Mouse (Mus musculus) heart, adult 2 months (tissue): ENCODE measurements around the gene BC051665.

Source experiments
- CTCF ChIP-seq: fragments of 200-600 bp; IDR thresholded peaks from 2 replicates; pipeline ENCODE4 v1.8.1; 2022; ENCODE audit warnings: antibody characterized with exemption, mild to moderate bottlenecking, moderate library complexity
- EP300 ChIP-seq: fragments of 200-500 bp; IDR thresholded peaks from 2 replicates; pipeline ENCODE4 v1.6.1; 2011; ENCODE audit warnings: low read depth, low read length, control low read depth; ENCODE audit not compliant: insufficient read depth

- TF ChIP-seq CTCF = peak; percentile 71
- no peak for TF ChIP-seq EP300
Measured at GRCm38 (mm10) chr13:60748556-60748955, 37.6 kb downstream of the BC051665 start.
